Mouse (Mus musculus): ENCODE data around the gene Slc20a1. TPM values are rescaled to one million over a fixed set of nuclear protein-coding genes. Genes with fewer than 3 reads are reported as not detected.
A peak's percentile ranks its signal among the peaks of the same experiment; 100 is the strongest.

Gene Slc20a1
- 10.1 and 10.2 TPM in 2 replicates for polyA plus RNA-seq (2012; rRNA removed)

GRCm38 (mm10) chr2:129198436-129199327 is at the start of gene Slc20a1:
Gene Slc20a1 (plus strand): TSS chr2:129198764.
- under 1% methylated on average over 96 of the region's 96 CpGs for WGBS
- peak; percentile 89 for DNase-seq (ENCODE audit: low read depth, low spot score)

- WGBS, result 61% methylated on average over 2 of the region's 2 CpGs
- DNase-seq (ENCODE audit: low read depth, low spot score), result no peak
Observed at GRCm38 (mm10) chr2:129148836-129149235, 49.7 kb upstream of the Slc20a1 start.

GRCm38 (mm10) chr2:129150386-129150785 is 48.2 kb upstream of the Slc20a1 start:
- 71% methylated on average over 5 of the region's 5 CpGs for WGBS
- DNase-seq (ENCODE audit: low read depth, low spot score), result no peak

- WGBS, result 66% methylated on average over 9 of the region's 9 CpGs
- DNase-seq (ENCODE audit: low read depth, low spot score), result no peak
Observed at GRCm38 (mm10) chr2:129151111-129151510, 47.5 kb upstream of the Slc20a1 start.

GRCm38 (mm10) chr2:129152751-129153150 is 45.8 kb upstream of the Slc20a1 start:
- WGBS, result 70% methylated on average over 1 of the region's 1 CpGs
- no peak for DNase-seq (ENCODE audit: low read depth, low spot score)

GRCm38 (mm10) chr2:129164815-129165214 is 33.7 kb upstream of the Slc20a1 start:
- WGBS, result 64% methylated on average over 5 of the region's 5 CpGs
- DNase-seq (ENCODE audit: low read depth, low spot score), result no peak

- no peak for DNase-seq (ENCODE audit: low read depth, low spot score)
Observed at GRCm38 (mm10) chr2:129166466-129167463, 31.8 kb upstream of the Slc20a1 start.

GRCm38 (mm10) chr2:129173386-129173785 is 25.2 kb upstream of the Slc20a1 start:
- no peak for DNase-seq (ENCODE audit: low read depth, low spot score)
- WGBS, result 60% methylated on average over 10 of the region's 10 CpGs

More at GRCm38 (mm10) chr2:129166466-129167463, 31.8 kb upstream of the Slc20a1 start:
- WGBS, result 67% methylated on average over 10 of the region's 10 CpGs

- 11% methylated on average over 7 of the region's 7 CpGs for WGBS
- no peak for DNase-seq (ENCODE audit: low read depth, low spot score)
Observed at GRCm38 (mm10) chr2:129174474-129174873, 24.1 kb upstream of the Slc20a1 start.

GRCm38 (mm10) chr2:129175636-129176035 is 22.9 kb upstream of the Slc20a1 start:
- 35% methylated on average over 2 of the region's 2 CpGs for WGBS
- no peak for DNase-seq (ENCODE audit: low read depth, low spot score)

GRCm38 (mm10) chr2:129176676-129177420 is 21.7 kb upstream of the Slc20a1 start:
- 69% methylated on average over 12 of the region's 12 CpGs for WGBS

GRCm38 (mm10) chr2:129177661-129178060 is 20.9 kb upstream of the Slc20a1 start:
- DNase-seq (ENCODE audit: low read depth, low spot score), result no peak
- WGBS, result 63% methylated on average over 3 of the region's 3 CpGs

More at GRCm38 (mm10) chr2:129176676-129177420, 21.7 kb upstream of the Slc20a1 start:
- no peak for DNase-seq (ENCODE audit: low read depth, low spot score)

- DNase-seq (ENCODE audit: low read depth, low spot score), result peak; percentile 57
- WGBS, result 32% methylated on average over 10 of the region's 10 CpGs
Observed at GRCm38 (mm10) chr2:129178182-129178908, 20.2 kb upstream of the Slc20a1 start.

- 64% methylated on average over 8 of the region's 8 CpGs for WGBS
- DNase-seq (ENCODE audit: low read depth, low spot score), result no peak
Observed at GRCm38 (mm10) chr2:129179946-129180853, 18.4 kb upstream of the Slc20a1 start.

- no peak for DNase-seq (ENCODE audit: low read depth, low spot score)
- 84% methylated on average over 5 of the region's 5 CpGs for WGBS
Observed at GRCm38 (mm10) chr2:129181509-129181908, 17.1 kb upstream of the Slc20a1 start.

GRCm38 (mm10) chr2:129182412-129182811 is 16.2 kb upstream of the Slc20a1 start:
- WGBS, result 94% methylated on average over 1 of the region's 1 CpGs
- DNase-seq (ENCODE audit: low read depth, low spot score), result no peak

- no peak for DNase-seq (ENCODE audit: low read depth, low spot score)
- WGBS, result 82% methylated on average over 14 of the region's 14 CpGs
Observed at GRCm38 (mm10) chr2:129183561-129184031, 15.0 kb upstream of the Slc20a1 start.

GRCm38 (mm10) chr2:129184853-129185252 is 13.7 kb upstream of the Slc20a1 start:
- no peak for DNase-seq (ENCODE audit: low read depth, low spot score)
- WGBS, result 87% methylated on average over 1 of the region's 1 CpGs

All from large intestine, adult 2 months (tissue).